Mouse (Mus musculus) ovary, postnatal 10 days (tissue): Measurements from ENCODE around the gene Cdk8.

Experiments used
- DNase-seq: peaks from one replicate; pipeline ENCODE4 v3.0.0; 2022; ENCODE audit warnings: low spot score

The Cdk8 gene

GRCm38 (mm10) chr5:146281241-146281818, 50.3 kb downstream of the Cdk8 start:
- no peak for DNase-seq

- DNase-seq: no peak
These were observed 51.0 kb downstream of the Cdk8 start for GRCm38 (mm10) chr5:146281884-146282579.

DNA sequence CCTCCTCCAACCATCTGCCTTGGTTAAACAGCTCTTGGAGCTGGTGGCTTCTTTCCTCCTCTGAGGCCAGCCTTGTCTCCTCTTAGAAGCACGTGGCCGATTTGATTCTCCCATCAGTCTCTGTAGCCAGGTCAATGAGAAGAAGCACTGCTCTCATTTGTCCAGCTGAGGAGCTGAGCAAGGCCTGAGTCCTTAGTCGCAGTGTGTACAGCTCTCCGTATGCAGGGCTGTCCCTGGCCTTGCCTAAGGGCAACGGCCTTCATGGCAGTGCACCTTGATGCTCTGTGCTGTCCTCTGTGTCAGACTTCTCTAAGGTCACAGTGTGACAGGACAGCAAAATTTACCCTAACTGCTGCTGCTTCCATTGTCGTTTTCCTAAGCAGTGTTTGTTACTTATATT, 52.9 kb downstream of the Cdk8 start:
- DNase-seq: no peak

DNA sequence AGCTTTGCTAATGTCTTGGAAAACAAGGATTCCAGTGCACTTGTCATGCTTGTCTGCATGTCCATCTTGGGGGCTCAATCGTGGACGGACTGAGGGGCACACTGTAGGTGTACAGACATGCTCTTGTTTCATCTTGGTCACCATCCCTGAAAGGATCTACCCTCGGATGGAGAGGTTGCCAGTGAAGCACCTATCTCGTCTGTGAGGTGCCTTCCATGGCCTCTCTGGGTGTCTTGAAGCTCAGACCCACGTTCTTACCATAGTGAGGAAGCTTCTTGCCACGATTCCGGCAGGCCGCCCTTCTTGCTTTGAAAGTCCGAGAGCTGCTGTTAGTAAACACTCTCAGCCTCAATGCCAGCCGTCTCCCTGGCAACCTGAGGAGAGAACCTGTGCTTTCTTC, 56.4 kb downstream of the Cdk8 start:
- DNase-seq: no peak

GRCm38 (mm10) chr5:146288048-146288501, 57.0 kb downstream of the Cdk8 start:
- DNase-seq: no peak

- DNase-seq: no peak
These were observed 58.9 kb downstream of the Cdk8 start for GRCm38 (mm10) chr5:146289921-146290320.

- DNase-seq: no peak
These were observed 59.4 kb downstream of the Cdk8 start for GRCm38 (mm10) chr5:146290446-146290845.

DNA sequence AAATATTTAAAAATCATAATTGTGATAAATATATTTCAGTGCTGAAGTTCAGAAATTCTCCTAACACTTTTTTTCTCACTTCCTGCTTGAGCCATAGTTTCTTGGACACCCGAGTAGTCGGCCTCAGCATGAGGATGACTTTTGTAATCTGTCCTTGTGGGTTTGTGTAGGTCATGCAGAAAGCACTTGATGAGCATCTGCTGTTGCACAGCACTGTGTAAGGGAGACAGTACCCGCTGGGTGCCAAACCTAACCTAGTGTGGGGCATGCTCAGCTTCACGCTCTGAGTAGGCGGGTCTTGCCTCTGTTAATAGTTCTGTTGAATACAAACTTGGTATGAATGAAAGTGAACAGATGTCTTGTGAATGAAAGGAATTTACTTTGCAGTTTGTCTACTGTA, 60.5 kb downstream of the Cdk8 start:
- no peak for DNase-seq

DNA sequence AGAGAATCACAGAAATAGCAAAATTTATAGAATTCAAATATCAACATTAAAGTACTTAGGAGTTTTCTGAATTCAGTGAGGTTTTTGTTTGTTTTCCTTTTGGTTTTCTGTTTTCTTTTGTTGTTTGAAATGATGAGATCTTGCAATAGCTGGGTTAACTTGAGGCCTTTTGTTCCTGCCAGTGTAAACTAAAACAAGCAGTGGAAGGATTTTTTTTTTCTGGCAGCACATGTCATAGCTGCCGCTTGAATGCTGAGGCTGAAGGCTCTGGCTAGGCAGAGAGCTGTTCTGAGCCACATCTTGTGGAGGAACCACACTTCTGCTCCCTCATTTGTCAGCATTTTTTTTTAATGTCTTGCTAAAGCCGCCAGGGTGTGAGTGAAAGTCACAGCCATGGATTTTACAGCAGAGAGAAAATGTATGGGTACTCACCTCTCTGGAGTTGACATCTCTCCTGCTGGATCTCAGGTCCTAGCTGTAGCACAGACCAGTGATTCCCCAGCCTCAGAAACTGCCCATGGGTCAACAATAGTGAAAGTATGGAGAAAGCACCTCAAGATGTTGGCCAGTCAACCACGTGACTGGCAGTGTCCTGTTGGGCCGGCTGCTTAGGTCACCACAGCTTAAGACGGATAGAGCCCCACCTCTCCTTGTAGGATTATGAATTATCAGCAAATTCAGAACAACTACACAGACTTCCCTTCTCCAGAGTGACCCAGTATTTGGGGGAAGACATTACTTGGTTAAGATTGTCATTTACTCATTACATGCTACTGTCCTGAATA, 62.1 kb downstream of the Cdk8 start:
- no peak for DNase-seq

- DNase-seq: no peak
These were observed 63.1 kb downstream of the Cdk8 start for GRCm38 (mm10) chr5:146293919-146294700.

GRCm38 (mm10) chr5:146294834-146295233, 63.8 kb downstream of the Cdk8 start:
- no peak for DNase-seq

GRCm38 (mm10) chr5:146298807-146299519, 67.9 kb downstream of the Cdk8 start:
- DNase-seq: no peak

GRCm38 (mm10) chr5:146299520-146299870, 68.5 kb downstream of the Cdk8 start:
- no peak for DNase-seq

DNA sequence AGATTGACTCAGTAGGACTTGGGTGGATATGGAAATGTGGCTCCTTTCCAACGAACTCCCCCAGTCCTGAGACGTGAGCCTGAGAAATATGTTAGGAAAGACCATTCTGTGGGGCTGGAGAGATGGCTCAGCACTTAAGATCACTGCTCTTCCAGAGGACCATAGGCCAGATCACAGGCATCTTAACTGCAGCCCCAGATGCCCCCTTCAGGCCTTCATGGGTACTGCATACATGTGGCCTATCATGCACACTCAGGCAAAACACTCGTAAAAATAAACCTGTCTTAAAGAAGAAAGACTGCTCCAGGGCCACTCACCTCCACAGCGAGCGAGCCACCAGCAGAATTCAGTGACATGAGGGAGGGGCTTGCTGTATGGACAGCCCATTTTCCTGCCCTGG, 72.4 kb downstream of the Cdk8 start:
- no peak for DNase-seq

DNA sequence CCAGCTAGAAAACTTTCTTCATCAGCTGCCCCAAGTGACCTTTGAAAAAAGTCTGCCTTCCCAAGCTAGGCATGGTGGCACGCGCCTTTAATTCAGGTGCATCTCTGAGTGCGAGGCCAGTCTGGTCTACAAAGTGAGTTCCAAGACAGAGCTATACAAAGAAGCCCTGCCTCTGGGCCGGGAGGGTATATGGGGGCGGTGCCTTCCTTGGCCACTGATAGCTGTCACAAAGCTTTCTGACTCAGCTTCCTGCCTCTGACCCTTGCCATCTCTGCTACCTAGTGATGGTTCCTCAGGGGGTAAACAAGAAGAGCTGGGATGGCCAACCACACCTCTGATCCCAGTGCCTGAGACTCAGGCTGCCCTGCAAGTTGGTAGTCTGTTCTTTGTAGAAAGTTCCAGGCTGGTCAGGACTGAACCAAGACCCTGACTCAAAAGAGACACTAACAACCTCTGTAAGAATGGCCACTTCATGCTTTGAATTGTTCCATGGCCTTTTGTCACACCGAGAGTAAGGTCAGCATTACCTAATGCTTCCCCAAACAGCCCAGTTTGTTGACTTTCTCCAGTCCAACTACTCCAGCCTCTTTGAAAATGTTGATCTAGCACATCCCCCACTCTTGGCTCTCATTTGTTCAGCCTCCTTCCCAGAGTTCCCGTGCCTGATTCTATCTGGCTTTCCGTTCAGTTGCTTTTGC, 76.2 kb downstream of the Cdk8 start:
- no peak for DNase-seq

DNA sequence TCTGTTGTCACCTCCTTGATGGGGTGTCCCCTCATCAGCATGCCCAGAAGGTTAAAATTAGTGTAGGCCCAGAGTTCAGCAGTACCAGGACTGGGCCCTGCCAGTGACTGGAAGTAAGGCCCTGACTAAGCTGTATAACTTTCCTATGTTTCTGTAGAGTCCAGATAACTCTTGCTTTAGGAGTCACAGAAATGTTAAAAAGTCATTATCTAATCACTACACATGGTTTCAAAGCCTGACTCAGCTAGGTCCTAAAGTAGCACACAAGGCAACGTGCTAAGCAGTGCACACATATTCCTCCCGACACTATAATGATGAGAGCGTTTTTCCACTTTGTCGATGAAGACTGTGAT, 76.7 kb downstream of the Cdk8 start:
- no peak for DNase-seq

GRCm38 (mm10) chr5:146314538-146314937, 83.5 kb downstream of the Cdk8 start:
- no peak for DNase-seq

DNA sequence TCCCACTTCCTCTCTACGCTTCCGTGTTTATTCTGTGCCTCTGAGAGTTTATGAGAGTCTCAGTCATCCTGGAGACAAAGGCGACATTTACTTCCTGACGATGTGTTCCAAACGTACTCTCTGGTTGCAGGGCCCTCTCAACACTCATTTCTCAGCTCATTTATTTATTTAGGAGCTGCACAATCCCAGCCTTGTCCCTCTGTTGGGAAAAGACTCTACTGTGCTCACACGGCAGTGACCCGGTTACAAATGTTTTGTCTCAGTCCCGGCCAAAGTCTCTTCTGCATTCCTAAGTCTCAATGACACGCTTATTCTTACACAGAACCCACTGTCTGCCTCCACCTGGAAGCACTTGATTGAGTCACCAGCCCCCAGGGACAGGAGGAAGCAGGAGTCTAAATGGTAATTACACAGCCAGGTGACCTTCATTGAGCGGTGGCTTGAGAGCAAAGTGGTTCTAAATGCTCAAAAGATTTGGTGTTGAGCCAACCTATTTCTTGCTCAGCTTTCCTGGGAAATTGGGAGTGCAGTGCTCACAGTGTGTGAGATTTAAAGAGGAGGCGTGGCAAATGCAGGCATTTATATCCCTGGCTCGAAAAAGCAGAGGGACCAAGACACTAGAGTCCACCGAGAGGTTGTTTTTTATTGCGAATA, 84.4 kb downstream of the Cdk8 start:
- DNase-seq: no peak

- DNase-seq: no peak
These were observed 85.3 kb downstream of the Cdk8 start for GRCm38 (mm10) chr5:146316316-146316715.

DNA sequence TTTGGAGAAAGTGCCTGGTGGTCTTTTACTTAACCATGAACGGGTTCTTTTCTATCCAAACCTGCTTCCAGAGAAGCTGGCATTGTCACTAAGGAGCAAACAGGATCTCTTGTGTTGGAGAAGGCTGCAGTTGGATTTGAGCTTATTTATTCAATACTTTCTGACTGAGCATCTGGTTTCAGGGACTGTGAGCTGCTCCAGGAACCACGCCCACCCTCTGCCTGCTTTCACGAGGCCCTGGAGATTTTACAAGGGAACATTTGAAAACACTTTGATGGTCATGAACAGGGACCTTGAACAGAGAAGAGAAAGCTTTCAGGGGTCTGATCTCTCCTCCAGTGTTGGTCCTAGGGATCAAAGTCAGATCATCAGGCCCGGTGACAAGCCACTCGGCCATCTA, 87.0 kb downstream of the Cdk8 start:
- DNase-seq: no peak

DNA sequence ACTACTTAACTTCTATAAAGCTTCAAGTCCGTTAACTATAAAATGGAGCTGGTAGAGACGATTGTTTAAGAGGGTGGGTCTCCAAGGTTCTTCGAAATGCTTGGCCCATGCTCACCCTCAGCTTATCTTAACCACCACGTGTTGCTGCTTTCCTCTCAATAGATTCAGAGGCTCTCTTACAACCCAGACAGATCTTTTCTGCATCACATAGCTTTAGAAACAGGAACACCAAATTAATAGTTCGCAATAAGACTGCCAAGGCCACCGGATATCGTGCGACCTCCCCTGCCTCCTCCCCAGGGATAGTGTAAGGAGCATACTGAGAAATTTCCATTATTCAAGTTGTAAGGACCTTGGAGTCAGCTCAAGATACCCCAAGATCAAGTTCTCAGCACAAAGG, 87.4 kb downstream of the Cdk8 start:
- DNase-seq: no peak
